Mouse (Mus musculus): ENCODE measurements around the gene Slc44a5.
A peak's percentile ranks its signal among the peaks of the same experiment; 100 is the strongest.

Gene Slc44a5

DNA sequence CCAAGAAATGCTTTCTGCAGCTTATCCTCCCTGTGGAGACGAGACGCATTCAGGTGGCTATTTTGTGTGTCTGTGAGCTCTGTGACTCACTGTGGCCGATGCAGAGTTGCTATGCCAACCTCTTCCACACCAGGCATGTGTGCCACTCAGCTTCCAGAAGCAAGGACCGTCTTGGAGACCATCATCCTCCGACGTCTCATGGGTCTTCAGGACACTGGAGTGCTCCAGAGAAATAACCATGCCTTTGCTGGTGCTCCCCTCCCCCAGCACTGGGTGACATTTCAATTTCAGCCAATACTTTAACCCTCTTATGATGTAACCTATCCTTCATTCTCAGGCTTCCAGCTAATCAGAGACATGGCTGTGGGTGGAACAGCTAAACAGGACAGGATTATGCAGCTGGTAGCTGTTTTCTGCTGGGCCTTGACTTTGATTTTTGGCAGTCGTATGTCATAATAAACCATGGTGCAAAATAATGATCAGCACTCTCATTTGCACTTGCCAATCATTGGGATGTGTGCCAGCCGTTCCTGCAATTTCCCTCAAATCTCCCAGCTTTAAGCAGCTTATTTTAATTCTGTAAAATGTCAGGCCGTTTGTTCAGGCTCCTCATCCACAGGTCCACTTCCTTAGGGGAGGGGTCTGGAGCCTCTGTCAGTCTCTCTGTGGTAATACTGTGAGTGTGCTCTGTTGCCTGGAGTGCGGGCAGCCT lies 198.8 kb downstream of the Slc44a5 start:
- DNase-seq (ENCODE audit: low read depth, low spot score): no peak

DNA sequence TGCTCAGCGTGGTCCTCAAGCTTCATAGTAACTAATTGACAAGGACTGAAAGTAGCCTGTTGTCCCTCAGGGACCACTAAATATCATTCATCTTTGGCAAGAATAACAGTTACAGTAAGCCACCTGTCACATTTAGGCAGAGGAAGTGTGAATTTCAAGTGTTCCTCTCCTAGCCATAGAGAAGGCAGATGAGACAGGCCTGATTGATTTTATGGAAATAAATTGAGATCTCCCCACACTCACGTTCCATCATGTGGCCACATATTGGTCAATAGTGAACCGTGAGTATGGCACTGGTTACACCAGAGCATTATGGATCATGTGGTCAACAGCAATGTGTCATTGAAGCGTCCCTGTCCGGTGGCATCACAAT lies 199.3 kb downstream of the Slc44a5 start:
- no peak for DNase-seq (ENCODE audit: low read depth, low spot score)

DNA sequence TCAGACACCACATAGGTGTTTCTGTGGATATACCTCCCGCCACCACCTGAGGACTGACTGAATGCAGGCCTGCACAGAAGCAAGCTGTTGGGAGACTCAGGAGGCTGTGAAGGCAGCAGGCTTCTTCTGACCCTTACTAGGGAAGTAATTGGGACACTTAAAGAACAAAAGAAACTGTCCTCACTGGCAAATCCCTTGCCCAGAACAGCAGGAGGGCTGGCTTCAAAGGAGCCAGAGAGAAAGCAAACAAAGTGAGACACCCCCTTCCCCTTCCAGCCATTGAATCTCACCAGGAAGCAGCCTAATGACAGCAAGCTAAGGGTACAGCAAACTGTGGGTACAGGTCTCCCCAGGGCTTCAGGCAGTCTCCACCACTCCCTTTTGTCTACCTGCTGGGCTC lies 200.3 kb downstream of the Slc44a5 start:
- DNase-seq (ENCODE audit: low read depth, low spot score): no peak

DNA sequence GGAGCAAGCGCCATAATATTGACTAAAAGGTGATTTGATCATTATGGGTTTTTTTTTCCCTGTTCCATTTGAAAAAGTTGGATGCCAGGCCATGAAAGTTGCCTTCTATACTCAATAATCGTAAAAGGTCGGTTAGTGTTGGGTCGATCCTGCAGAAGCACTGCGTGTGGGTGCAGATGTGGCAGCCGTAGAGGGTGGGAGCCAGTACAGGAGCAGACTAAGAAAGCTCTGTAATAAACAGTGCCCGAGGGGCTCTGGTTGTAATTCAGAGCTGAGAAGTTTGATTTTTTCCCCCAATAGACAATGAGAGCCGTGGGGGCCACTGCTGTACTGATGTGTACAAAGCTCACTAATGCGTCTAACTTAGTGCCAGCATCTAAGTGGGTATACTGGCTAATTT lies 200.8 kb downstream of the Slc44a5 start:
- DNase-seq (ENCODE audit: low read depth, low spot score): no peak

DNA sequence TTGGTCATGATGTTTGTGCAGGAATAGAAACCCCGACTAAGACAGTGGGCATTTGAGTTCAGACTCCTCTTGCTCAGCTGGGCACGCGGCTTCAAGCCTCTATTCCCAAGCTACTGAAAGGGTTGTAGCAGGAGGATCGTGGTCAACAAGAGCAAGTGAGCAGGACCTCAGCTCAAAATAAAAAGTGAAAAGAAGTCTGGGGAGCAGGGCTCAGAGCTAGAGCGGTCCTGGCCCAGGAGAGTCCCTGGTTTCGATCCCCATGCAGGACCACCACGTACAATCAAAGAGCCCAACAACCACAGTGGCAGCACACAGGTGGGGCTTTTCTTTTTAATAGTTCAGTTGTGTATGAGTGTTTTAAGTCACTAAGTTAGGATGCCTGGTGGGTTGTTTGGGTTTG lies 201.5 kb downstream of the Slc44a5 start:
- no peak for DNase-seq (ENCODE audit: low read depth, low spot score)

DNA sequence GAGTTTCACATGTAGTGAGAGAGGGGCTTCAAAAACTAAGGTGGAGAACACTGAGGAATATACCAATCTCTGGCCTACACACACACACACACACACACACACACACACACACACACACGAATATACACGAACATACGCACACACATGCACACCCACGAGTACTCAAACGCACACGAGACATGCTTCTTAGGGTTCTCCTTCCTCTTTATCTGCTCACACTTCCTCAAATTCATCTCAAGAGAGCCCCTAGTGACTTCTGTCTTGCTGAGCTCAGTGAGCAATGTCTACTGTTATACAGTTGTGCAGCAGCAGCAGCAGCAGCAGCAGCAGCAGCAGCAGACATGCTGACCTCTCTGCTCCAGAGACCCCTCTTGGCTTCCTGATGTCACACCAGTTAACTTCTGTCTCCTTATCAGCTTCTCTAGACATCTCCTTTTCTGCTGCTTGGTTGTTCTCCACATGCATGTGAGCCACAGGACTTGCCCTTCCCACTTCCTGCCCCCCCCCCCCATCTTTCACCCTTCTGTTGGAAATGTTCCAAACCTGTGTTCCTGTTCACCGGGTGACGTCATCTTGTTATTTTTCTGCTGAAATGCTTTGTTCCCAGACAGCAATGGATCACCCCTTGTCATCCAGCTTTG lies 204.5 kb downstream of the Slc44a5 start:
- no peak for DNase-seq (ENCODE audit: low read depth, low spot score)

DNA sequence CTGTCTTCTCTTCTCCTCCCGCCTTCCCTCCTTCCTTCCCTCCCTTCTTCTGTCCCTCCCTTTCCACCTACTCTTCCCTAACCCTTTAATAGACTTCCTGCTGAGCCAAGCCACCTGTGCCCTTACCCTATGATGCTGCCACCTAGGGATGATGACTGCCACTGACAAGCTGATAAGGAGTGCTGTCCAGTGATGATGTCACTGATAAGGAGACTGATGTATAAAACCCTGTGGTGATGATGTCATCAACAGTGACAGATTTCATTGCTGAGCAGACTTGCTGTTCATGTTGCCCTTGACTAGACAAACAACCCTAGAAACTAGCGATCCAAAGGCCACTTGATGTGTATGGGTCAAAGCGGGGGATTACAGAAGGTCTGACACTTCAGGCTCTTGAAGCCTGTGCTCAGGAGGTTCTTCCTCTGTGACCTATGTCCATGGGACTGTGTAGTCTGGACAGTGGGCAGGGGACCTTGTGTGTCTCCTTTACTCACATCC lies 206.2 kb downstream of the Slc44a5 start:
- DNase-seq (ENCODE audit: low read depth, low spot score): no peak

DNA sequence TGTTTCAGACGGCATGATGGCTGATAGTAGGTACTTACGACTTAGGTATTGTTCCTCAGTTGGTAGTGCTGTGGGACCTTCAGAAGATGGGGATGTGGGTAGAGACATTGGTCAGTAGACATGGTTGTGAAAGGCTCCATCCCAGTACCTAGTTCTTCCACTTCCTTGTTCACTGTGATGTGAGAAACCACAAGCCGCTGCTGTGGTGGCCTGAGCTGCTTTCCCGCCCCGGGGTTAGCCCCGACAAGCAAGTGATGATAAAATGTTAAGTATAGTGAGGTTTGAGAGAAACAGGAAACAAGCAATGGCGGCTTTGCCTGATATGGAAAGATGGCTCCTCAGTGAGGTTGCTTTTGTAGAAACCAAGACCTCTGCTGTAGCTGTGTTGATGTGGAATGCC lies 209.8 kb downstream of the Slc44a5 start:
- no peak for DNase-seq (ENCODE audit: low read depth, low spot score)

DNA sequence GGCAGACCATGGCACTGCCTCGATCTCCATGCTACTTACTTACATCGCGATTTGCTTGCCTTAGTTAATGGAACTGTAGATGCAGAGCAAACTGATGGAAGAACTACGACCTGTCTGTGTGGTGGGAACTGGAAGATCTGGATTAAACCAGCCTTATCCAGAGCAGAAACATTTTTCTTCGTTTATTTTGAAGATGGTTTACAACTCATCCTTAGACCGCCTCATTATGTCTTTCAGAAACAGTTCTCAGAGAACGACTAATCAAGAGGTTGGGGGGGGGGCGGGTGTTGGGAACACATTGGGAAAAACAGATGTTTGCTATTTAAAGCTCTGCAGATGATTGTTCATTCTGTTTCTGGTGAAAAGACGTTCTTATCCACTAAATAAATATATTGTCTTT lies 210.7 kb downstream of the Slc44a5 start:
- DNase-seq (ENCODE audit: low read depth, low spot score): no peak

DNA sequence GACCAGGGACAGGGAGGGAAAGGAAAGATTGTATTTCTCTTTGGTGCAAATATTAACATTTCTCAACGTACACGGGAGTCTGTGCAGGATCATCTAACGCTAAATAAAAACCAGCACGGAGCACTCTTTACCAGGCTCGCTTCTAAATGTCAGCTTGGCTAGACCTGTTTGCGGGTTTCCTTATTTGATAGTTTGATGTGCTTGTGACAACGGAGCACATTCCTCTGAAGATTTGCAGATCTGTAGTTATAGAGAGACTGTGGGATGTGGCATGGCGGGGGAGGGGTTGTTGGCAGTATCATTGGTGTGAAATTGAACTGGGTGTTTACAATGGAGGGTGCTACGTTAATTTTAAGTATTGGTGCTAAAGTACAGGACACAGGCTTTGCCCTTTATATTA lies 215.4 kb downstream of the Slc44a5 start:
- no peak for DNase-seq (ENCODE audit: low read depth, low spot score)

DNA sequence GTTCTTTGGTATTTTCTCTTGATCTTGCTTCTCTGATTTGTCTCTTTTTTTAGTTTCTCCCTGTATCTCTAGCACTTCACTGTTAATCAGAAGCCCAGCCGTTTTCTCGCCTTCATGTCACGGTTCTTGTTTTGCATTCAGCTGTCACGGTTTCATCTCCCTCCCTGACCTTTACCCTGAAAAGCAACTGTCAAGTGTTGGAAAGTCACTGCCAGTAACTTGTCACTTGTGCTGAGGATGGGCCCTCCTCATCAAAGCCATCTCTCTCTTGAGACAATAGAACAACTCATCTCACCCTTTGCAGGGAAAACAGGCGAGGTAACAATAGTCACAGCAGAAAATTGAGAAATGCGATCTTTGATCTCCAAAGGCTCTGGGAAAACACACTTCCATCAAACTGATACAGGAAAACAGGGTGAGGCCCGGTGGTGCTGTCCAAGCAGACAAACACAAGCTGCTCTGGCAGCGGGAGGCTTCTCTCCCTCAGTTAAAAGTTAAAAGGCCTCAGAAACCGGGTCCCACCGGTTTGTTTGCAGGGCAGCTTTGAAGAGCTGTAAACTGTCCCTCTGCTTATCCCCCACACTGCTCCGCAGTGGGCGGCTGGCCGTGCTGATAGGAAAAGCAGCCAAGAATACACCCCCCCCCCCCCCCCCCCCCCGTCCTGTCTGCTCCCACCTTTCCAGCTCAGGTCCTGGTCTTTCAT lies 219.2 kb downstream of the Slc44a5 start:
- no peak for DNase-seq (ENCODE audit: low read depth, low spot score)

DNA sequence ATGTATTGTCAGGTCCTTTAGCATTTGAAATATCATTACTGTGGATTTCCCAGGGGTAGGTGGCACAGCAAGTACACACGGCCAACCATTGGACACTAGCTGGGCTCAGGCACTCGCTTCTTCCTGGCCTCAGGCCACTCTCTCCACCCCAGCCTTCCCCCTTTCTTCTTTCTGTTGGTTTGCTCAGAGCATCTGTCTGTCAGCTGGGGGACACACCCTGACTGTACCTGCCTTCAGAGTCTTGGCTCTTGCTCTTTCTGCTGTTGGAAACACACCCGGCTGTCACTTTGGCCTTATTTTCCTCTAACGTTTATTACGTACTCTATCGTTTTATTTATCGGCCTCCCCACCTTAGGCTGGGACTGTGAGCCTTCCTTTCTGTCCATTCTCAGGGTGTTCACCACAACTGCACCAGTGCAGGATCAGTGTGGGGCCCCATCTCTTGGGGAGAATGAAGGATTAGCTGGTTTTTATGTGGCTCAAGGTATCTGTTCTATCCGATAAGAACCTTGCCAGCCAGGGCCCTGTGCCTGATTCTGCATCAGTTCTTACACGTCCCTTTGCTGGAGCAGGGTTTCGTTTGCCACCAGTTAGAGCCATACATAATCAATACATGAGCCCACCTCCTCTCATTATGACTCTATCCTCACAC lies 220.1 kb downstream of the Slc44a5 start:
- no peak for DNase-seq (ENCODE audit: low read depth, low spot score)

DNA sequence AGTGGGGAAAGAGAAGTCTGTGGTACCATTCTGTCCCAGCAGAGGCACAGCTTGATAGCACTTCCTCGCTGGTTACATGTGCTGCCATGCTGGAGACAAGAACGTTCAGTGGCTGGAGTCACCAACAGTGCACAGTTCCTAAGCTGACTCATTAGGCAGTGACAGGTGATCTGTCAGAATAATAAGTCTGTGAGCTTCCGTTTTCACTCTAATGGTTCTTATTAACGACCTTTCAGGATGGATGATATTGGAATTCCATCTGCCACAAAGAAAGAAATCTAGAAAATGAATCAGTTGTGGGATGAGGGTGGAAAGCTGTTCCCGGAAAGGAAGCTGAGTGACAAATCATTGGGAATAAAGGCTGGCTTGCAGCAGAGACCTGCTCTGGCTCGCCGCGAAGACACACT lies 227.2 kb downstream of the Slc44a5 start:
- no peak for DNase-seq (ENCODE audit: low read depth, low spot score)

DNA sequence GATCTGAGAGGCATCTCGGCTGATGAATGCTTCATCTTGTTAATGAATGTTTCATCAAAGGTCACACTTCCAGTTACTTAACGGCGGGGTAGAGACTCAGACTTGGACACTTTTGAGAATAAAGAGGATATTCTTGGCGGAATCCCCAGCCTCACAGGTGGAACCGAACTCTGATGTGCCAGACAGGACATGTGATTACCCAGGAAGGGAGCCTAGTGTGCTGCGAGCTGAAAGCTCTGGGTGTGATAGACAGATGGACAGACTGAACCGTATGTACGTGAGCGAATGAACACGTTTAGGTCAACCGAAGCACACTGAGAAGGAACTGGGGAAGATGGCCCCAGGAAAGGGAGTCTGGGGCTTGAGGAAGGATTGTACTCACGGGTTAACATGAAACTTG lies 228.6 kb downstream of the Slc44a5 start:
- no peak for DNase-seq (ENCODE audit: low read depth, low spot score)

DNA sequence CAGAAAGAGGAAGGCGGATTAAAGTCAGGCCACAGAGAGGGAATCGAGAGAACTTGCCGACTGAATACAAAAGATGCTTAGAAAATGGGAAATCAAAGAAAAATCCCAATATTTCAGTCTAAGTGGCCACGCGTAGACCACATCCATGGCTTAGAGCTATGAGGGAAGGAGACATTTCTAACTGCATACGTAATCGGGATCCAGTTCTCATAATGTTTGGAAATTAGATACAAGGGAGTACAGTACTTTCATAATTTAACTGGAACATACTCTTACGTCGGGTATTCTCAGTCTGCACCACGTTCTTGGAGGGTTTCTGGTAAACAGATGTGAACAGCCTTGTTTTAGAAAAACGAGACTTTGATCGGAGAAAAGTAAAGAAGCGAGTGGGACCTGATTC lies 229.1 kb downstream of the Slc44a5 start:
- DNase-seq (ENCODE audit: low read depth, low spot score): no peak

DNA sequence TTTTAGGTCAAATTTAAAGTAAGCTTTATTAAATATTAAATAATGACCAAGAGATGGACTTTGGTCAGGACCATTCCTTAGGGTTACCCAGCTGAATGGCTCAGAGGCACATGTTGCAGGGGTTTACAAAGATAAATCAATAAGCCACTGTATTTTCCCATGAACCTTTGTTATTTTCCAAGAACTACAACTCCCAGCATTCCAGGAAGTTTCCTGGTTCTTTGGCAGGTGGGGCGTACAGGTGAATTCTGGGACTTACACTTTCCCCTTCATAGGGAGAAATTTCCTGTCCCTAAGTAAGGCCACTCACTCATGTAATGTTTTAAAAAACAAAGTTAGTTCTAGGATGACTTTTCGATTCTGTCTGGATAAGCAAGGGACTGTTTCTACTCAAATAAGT lies 235.2 kb downstream of the Slc44a5 start:
- no peak for DNase-seq (ENCODE audit: low read depth, low spot score)

DNA sequence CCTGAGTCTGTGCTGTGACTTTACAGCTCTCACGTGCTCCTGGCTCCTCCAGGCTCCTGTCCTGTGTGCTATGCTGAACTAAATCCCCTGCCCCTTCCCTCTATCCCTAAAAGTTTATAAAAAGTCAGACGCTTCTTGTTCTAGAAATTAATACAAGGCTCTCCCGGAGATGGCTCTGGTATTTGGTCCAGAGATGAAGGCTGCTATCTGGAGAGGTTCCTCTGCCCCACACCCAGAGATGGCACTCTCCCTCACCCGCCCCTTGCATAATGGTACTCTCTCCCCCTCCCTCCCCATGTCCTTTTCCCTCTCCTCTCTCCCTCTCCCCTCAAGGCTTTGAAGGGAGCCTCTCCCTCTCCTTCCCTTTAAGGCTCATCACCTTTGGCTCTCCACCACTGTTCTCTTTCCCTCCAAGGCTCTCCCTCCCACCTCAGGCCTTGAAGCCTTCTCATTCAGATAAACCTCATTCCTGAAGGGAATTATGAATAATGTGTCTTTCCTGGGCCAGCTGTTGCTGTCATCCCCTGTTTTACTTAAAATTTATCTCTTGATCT lies 236.0 kb downstream of the Slc44a5 start:
- no peak for DNase-seq (ENCODE audit: low read depth, low spot score)

DNA sequence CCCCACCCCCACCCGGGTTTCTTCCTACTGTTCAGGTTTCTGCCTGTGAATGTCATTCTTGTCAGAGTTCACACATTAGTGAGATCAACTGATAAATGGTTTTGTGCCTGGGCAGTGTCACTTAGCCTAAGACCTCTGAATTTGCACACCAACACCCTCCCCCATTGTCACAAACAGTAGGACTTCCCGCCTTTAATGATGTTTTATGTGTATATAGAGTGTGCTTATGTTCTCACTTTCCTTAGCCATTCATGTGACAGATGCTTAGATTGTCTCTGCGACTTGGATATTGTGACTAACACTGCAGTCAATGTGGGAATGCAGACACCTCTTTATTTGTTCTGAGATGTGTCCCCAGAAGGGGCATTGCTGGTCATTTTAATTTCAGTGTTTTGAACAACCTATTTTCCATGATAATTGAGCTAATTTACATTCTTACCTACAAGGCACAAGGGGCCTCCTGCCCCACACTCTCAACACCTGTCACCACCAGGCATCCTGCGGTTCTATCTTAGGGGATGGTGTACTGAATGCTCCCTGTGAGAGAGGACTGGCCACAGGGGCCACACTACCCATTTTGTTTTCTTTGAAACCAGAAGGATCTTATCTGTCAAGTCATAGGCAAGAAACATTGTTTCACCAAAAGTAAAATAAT lies 236.7 kb downstream of the Slc44a5 start:
- peak; percentile 36 for DNase-seq (ENCODE audit: low read depth, low spot score)

DNA sequence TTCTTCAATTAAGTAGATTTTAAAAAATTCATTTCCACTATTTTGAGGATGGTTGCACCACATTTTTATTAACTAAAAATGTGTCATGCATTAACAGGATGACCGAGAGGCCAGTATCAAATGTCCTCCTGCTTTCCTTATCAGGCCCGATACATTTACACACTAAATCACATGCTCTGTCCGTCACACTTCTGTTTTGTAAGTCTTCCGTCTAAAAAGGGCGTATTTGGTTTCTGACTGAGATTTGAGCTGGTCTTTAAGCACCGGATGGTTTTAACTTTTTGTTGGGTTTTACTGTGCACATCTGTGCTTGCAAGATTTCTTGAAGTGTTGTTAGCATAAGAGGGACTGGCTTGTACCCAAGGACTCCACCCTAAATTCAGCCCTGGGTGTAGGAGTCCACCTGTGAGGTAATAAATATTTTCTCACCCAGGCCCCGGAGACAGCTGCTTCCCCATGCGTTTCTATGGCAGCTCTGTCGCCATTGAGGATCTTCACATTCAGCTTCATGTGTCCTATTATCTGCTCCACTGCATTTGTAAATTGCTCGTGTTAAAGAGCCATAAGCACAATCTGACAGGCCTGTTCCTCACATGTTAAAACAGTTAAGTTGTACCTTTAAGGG lies 237.3 kb downstream of the Slc44a5 start:
- no peak for DNase-seq (ENCODE audit: low read depth, low spot score)

DNA sequence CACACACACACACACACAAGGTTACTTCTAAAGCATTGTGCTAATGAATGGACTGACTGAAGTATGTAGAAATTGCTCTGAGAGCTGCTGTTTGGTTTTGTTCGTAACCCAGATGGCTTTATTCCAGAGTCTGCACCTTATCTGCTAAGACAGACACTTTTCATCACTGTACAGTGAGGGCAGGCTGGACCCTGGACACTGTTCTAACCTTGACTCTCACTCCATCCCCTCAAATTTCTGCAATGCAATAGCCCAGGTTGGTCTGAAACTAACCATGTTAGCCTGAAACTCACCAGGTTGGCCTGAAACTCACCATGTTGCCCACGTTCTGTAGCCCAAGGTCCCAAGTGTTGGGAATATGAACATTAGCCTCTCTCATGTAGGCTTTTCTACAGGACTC lies 239.3 kb downstream of the Slc44a5 start:
- DNase-seq (ENCODE audit: low read depth, low spot score): no peak

DNA sequence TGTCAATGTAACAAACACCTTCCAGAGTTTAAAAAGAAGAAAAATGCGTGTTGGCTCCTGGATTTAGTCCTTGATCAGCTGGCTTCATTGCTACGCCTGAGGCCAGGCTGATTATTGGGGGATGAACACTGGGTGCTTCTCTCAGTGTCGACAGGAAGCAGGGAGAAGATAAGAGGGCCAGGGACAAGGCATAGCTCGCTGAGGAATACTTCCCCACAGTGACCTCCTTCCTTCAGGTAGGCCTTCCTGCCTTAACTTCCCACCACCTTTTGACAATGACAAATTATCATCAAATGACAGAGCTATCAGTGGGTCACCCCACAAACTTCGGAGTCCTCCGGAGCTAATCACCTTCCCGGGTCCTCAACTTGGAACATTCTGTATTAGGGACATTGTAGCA lies 242.1 kb downstream of the Slc44a5 start:
- DNase-seq (ENCODE audit: low read depth, low spot score): no peak
